Mouse (Mus musculus): ENCODE data around the gene Cdc26. TPM values are rescaled to one million over a fixed set of nuclear protein-coding genes. Genes with fewer than 3 reads are reported as not detected.

The Cdc26 gene
- polyA plus RNA-seq, 1 experiment from 2014 or later, result 93.0 TPM

- Histone ChIP-seq H3K4me2 (ENCODE audit: low read length) (no peak overlapping the region), H3K27ac (replicated peaks in 1 of 2; ENCODE audit: control insufficient read depth in 1 of 2, insufficient read depth in 1 of 2, low read depth in 2 of 2, low read length in 2 of 2) (no peak overlapping the region), H3K9ac (ENCODE audit: low read length) (no peak overlapping the region), H3K36me3 (ENCODE audit: control insufficient read depth, insufficient read depth, low read length) (peaks cover 32% of the 10 kb centered on the region), H3K27me3 (ENCODE audit: control insufficient read depth, insufficient read depth, low read length) (no peaks in the 10 kb centered on the region), H3K4me1 (ENCODE audit: control insufficient read depth in 2 of 2, insufficient read depth in 2 of 2, low read length in 2 of 2) (0 out of 4 replicates have a peak, but pooled peaks cover 0 to under 1% of the 10 kb centered on the region in 2 experiments), H3K9me3 (ENCODE audit: control insufficient read depth, low read length) (no peaks in the 10 kb centered on the region), H3K4me3 (ENCODE audit: control insufficient read depth in 1 of 2, insufficient read depth in 1 of 2, low read depth in 1 of 2, low read length in 2 of 2) (no peak overlapping the region)
- ATAC-seq (ENCODE audit: insufficient number of reproducible peaks, insufficient read depth, low FRiP score, low read depth), result no peak
- 84% methylated on average over 7 of the region's 7 CpGs for WGBS
These were observed 24.7 kb downstream of the Cdc26 start for GRCm38 (mm10) chr4:62383752-62384151.

- WGBS, result 88% methylated on average over 6 of the region's 6 CpGs
- Histone ChIP-seq H3K27ac (replicated peaks in 1 of 2; ENCODE audit: control insufficient read depth in 1 of 2, insufficient read depth in 1 of 2, low read depth in 2 of 2, low read length in 2 of 2) (no peak overlapping the region), H3K9me3 (ENCODE audit: control insufficient read depth, low read length) (no peaks in the 10 kb centered on the region), H3K9ac (ENCODE audit: low read length) (no peak overlapping the region), H3K4me3 (ENCODE audit: control insufficient read depth in 1 of 2, insufficient read depth in 1 of 2, low read depth in 1 of 2, low read length in 2 of 2) (no peak overlapping the region), H3K4me1 (ENCODE audit: control insufficient read depth in 2 of 2, insufficient read depth in 2 of 2, low read length in 2 of 2) (peaks cover 2 to 3% of the 10 kb centered on the region in 2 experiments; a peak in 1 of 4 replicates), H3K4me2 (ENCODE audit: low read length) (no peak overlapping the region), H3K27me3 (ENCODE audit: control insufficient read depth, insufficient read depth, low read length) (no peaks in the 10 kb centered on the region), H3K36me3 (ENCODE audit: control insufficient read depth, insufficient read depth, low read length) (peaks cover 26% of the 10 kb centered on the region)
- no peak for ATAC-seq (ENCODE audit: insufficient number of reproducible peaks, insufficient read depth, low FRiP score, low read depth)
These were observed 25.2 kb downstream of the Cdc26 start for GRCm38 (mm10) chr4:62383207-62383606.

GRCm38 (mm10) chr4:62379724-62380381, 28.6 kb downstream of the Cdc26 start:
- H3K27me3 ChIP-seq (ENCODE audit: control insufficient read depth, insufficient read depth, low read length), result no peaks in the 10 kb centered on the region
- WGBS, result 76% methylated on average over 9 of the region's 9 CpGs
- H3K4me2 ChIP-seq (ENCODE audit: low read length), result no peak overlapping the region
- H3K9ac ChIP-seq (ENCODE audit: low read length), result no peak overlapping the region
- ATAC-seq (ENCODE audit: insufficient number of reproducible peaks, insufficient read depth, low FRiP score, low read depth), result no peak
- H3K4me1 ChIP-seq (ENCODE audit: control insufficient read depth in 2 of 2, insufficient read depth in 2 of 2, low read length in 2 of 2), result peaks cover 2 to 5% of the 10 kb centered on the region in 2 experiments; a peak in 3 of 4 replicates
- H3K36me3 ChIP-seq (ENCODE audit: control insufficient read depth, insufficient read depth, low read length), result peaks cover 3% of the 10 kb centered on the region; the same call in 1 of the 2 replicates
- H3K9me3 ChIP-seq (ENCODE audit: control insufficient read depth, low read length), result no peaks in the 10 kb centered on the region
- no peak overlapping the region for H3K4me3 ChIP-seq (ENCODE audit: control insufficient read depth in 1 of 2, insufficient read depth in 1 of 2, low read depth in 1 of 2, low read length in 2 of 2)
- H3K27ac ChIP-seq (replicated peaks in 1 of 2; ENCODE audit: control insufficient read depth in 1 of 2, insufficient read depth in 1 of 2, low read depth in 2 of 2, low read length in 2 of 2), result no peak overlapping the region

- WGBS, result 87% methylated on average over 2 of the region's 2 CpGs
- H3K4me3 ChIP-seq (ENCODE audit: control insufficient read depth in 1 of 2, insufficient read depth in 1 of 2, low read depth in 1 of 2, low read length in 2 of 2), result no peak overlapping the region
These were observed 32.3 kb downstream of the Cdc26 start for GRCm38 (mm10) chr4:62376123-62376522.

GRCm38 (mm10) chr4:62374342-62374741, 34.1 kb downstream of the Cdc26 start:
- H3K9ac ChIP-seq (ENCODE audit: low read length), result peak overlapping the region; percentile 2
- no peaks in the 10 kb centered on the region for H3K9me3 ChIP-seq (ENCODE audit: control insufficient read depth, low read length)
- no peak overlapping the region for H3K4me3 ChIP-seq (ENCODE audit: control insufficient read depth in 1 of 2, insufficient read depth in 1 of 2, low read depth in 1 of 2, low read length in 2 of 2)
- no peak for ATAC-seq (ENCODE audit: insufficient number of reproducible peaks, insufficient read depth, low FRiP score, low read depth)
- H3K27ac ChIP-seq (replicated peaks in 1 of 2; ENCODE audit: control insufficient read depth in 1 of 2, insufficient read depth in 1 of 2, low read depth in 2 of 2, low read length in 2 of 2), result peak overlapping the region; percentile 36 to 69; a peak in 3 of 4 replicates
- no peaks in the 10 kb centered on the region for H3K27me3 ChIP-seq (ENCODE audit: control insufficient read depth, insufficient read depth, low read length)
- H3K36me3 ChIP-seq (ENCODE audit: control insufficient read depth, insufficient read depth, low read length), result no peaks in the 10 kb centered on the region
- H3K4me1 ChIP-seq (ENCODE audit: control insufficient read depth in 2 of 2, insufficient read depth in 2 of 2, low read length in 2 of 2), result peaks cover 11 to 40% of the 10 kb centered on the region in 2 experiments
- WGBS, result 29% methylated on average over 4 of the region's 4 CpGs
- H3K4me2 ChIP-seq (ENCODE audit: low read length), result peak overlapping the region; percentile 37

More at GRCm38 (mm10) chr4:62376123-62376522, 32.3 kb downstream of the Cdc26 start:
- no peak overlapping the region for H3K9ac ChIP-seq (ENCODE audit: low read length)
- H3K36me3 ChIP-seq (ENCODE audit: control insufficient read depth, insufficient read depth, low read length), result no peaks in the 10 kb centered on the region
- no peak overlapping the region for H3K27ac ChIP-seq (replicated peaks in 1 of 2; ENCODE audit: control insufficient read depth in 1 of 2, insufficient read depth in 1 of 2, low read depth in 2 of 2, low read length in 2 of 2)
- no peaks in the 10 kb centered on the region for H3K27me3 ChIP-seq (ENCODE audit: control insufficient read depth, insufficient read depth, low read length)
- no peaks in the 10 kb centered on the region for H3K9me3 ChIP-seq (ENCODE audit: control insufficient read depth, low read length)
- H3K4me2 ChIP-seq (ENCODE audit: low read length), result no peak overlapping the region
- peaks cover 8 to 31% of the 10 kb centered on the region in 2 experiments for H3K4me1 ChIP-seq (ENCODE audit: control insufficient read depth in 2 of 2, insufficient read depth in 2 of 2, low read length in 2 of 2)
- ATAC-seq (ENCODE audit: insufficient number of reproducible peaks, insufficient read depth, low FRiP score, low read depth), result no peak

GRCm38 (mm10) chr4:62373668-62374067, 34.8 kb downstream of the Cdc26 start:
- H3K4me2 ChIP-seq (ENCODE audit: low read length), result no peak overlapping the region
- no peaks in the 10 kb centered on the region for H3K36me3 ChIP-seq (ENCODE audit: control insufficient read depth, insufficient read depth, low read length)
- H3K27me3 ChIP-seq (ENCODE audit: control insufficient read depth, insufficient read depth, low read length), result no peaks in the 10 kb centered on the region
- H3K4me1 ChIP-seq (ENCODE audit: control insufficient read depth in 2 of 2, insufficient read depth in 2 of 2, low read length in 2 of 2), result peaks cover 11 to 46% of the 10 kb centered on the region in 2 experiments
- ATAC-seq (ENCODE audit: insufficient number of reproducible peaks, insufficient read depth, low FRiP score, low read depth), result no peak
- no peak overlapping the region for H3K4me3 ChIP-seq (ENCODE audit: control insufficient read depth in 1 of 2, insufficient read depth in 1 of 2, low read depth in 1 of 2, low read length in 2 of 2)
- H3K9ac ChIP-seq (ENCODE audit: low read length), result no peak overlapping the region
- 62% methylated on average over 7 of the region's 7 CpGs for WGBS
- H3K9me3 ChIP-seq (ENCODE audit: control insufficient read depth, low read length), result no peaks in the 10 kb centered on the region
- H3K27ac ChIP-seq (replicated peaks in 1 of 2; ENCODE audit: control insufficient read depth in 1 of 2, insufficient read depth in 1 of 2, low read depth in 2 of 2, low read length in 2 of 2), result no peak overlapping the region

- H3K4me1 ChIP-seq (ENCODE audit: control insufficient read depth in 2 of 2, insufficient read depth in 2 of 2, low read length in 2 of 2), result peaks cover 9 to 44% of the 10 kb centered on the region in 2 experiments
- no peaks in the 10 kb centered on the region for H3K9me3 ChIP-seq (ENCODE audit: control insufficient read depth, low read length)
- no peak overlapping the region for H3K9ac ChIP-seq (ENCODE audit: low read length)
- no peaks in the 10 kb centered on the region for H3K36me3 ChIP-seq (ENCODE audit: control insufficient read depth, insufficient read depth, low read length)
- H3K4me2 ChIP-seq (ENCODE audit: low read length), result no peak overlapping the region
- ATAC-seq (ENCODE audit: insufficient number of reproducible peaks, insufficient read depth, low FRiP score, low read depth), result no peak
- no peak overlapping the region for H3K4me3 ChIP-seq (ENCODE audit: control insufficient read depth in 1 of 2, insufficient read depth in 1 of 2, low read depth in 1 of 2, low read length in 2 of 2)
- no peaks in the 10 kb centered on the region for H3K27me3 ChIP-seq (ENCODE audit: control insufficient read depth, insufficient read depth, low read length)
- WGBS, result 85% methylated on average over 9 of the region's 9 CpGs
- no peak overlapping the region for H3K27ac ChIP-seq (replicated peaks in 1 of 2; ENCODE audit: control insufficient read depth in 1 of 2, insufficient read depth in 1 of 2, low read depth in 2 of 2, low read length in 2 of 2)
These were observed 35.5 kb downstream of the Cdc26 start for GRCm38 (mm10) chr4:62372818-62373520.

Measured in heart, embryonic 14.5 days (tissue).